Mouse (Mus musculus) midbrain, embryonic 14.5 days (tissue): ENCODE results near the gene Jdp2. TPM values are rescaled to one million over a fixed set of nuclear protein-coding genes. Genes with fewer than 3 reads are reported as not detected.

Experiments used
- ATAC-seq: fragments of 200-750 bp; cut with Nextera tagmentation; 2 replicates; pipeline ENCODE4 v1.8.0; 2017; ENCODE audit warnings: moderate number of reproducible peaks, moderate library complexity; ENCODE audit not compliant: low FRiP score, low TSS enrichment
- DNase-seq: peaks from one replicate; pipeline ENCODE4 v3.0.0-alpha.2; 2015
- H3K27ac ChIP-seq: fragments of 300-500 bp; sonication (generic); replicated peaks from 2 replicates; pipeline ENCODE4 v1.5.1; 2014; ENCODE audit warnings: mild to moderate bottlenecking, low read depth, low read length, moderate library complexity
- H3K27me3 ChIP-seq: fragments of 300-500 bp; sonication (generic); 2 replicates; pipeline ENCODE4 v1.6.1; 2014; ENCODE audit warnings: low read length, control low read depth, mixed read lengths; ENCODE audit not compliant: control insufficient read depth, insufficient read depth
- H3K36me3 ChIP-seq: fragments of 300-500 bp; sonication (generic); 2 replicates; pipeline ENCODE4 v1.6.1; 2014; ENCODE audit warnings: low read length, control low read depth; ENCODE audit not compliant: control insufficient read depth, insufficient read depth
- H3K4me1 ChIP-seq: fragments of 300-500 bp; sonication (generic); 2 replicates; pipeline ENCODE4 v1.6.1; 2014; ENCODE audit warnings: mild to moderate bottlenecking, antibody characterized with exemption, low read length, control low read depth; ENCODE audit not compliant: control insufficient read depth, insufficient read depth
- H3K4me2 ChIP-seq: fragments of 300-500 bp; sonication (generic); 2 replicates; pipeline ENCODE4 v1.6.1; 2014; ENCODE audit warnings: mild to moderate bottlenecking, low read length, moderate library complexity
- H3K4me3 ChIP-seq: fragments of 300-500 bp; sonication (generic); replicated peaks from 2 replicates; pipeline ENCODE4 v1.5.1; 2014; ENCODE audit warnings: low read depth, low read length
- H3K9ac ChIP-seq: fragments of 300-500 bp; sonication (generic); replicated peaks from 2 replicates; pipeline ENCODE4 v1.6.1; 2014; ENCODE audit warnings: mild to moderate bottlenecking, low read length, moderate library complexity
- H3K9me3 ChIP-seq: fragments of 300-500 bp; sonication (generic); 2 replicates; pipeline ENCODE4 v1.6.1; 2016; ENCODE audit warnings: low read length, control low read depth, mixed read lengths; ENCODE audit not compliant: control insufficient read depth
- whole genome bisulfite sequencing: fragments of 180-500 bp; shearing (Covaris S2); extraction: QIAGEN DNeasy Blood & Tissue Kit; methylation state at CpG from one replicate; pipeline ENCODE4 v1.1.7; 2014; 5-methylcytosine and 5-hydroxymethylcytosine counted together
- polyA plus RNA-seq: library from polyadenylated mRNA; unstranded; fragments of >200 nt; fragmentation: Nextera tagmentation; extraction: Ambion mirVana; gene quantifications from 2 replicates; pipeline ENCODE4 v1.2.1, GENCODE M21; 2014

The Jdp2 gene
- polyA plus RNA-seq, 1 experiment from 2014 or later = 0.68 TPM

DNA sequence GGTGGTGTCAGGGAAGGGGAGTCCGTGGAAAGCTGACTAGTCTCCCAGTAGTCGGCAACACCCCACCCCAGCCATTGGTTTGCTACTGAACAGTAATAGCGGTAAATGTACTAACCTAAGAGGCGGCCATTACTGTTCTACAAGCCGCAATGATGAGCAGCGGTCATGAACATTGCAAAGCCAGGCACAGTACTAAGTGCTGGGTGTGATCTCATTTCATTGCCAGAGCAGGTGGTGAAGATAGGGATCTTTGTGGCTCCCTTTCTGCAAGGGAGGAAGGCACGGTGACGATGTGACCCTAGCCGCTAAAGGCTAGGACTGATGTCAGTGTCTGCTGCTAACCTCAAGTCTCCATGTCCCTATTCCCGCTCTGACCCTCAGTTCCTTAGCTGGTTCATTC is 33.5 kb downstream of the Jdp2 start:
- no peak overlapping the region for H3K4me2 ChIP-seq
- peaks cover 5% of the 10 kb centered on the region; the same call in 1 of the 2 replicates for H3K36me3 ChIP-seq
- H3K4me1 ChIP-seq = no peaks in the 10 kb centered on the region
- ATAC-seq (no peak), DNase-seq (no peak)
- no peaks in the 10 kb centered on the region for H3K9me3 ChIP-seq
- H3K9ac ChIP-seq = no peak overlapping the region
- WGBS = 95% methylated on average over 10 of the region's 10 CpGs
- H3K27ac ChIP-seq = no peak overlapping the region
- H3K27me3 ChIP-seq = no peaks in the 10 kb centered on the region
- H3K4me3 ChIP-seq = no peak overlapping the region

DNA sequence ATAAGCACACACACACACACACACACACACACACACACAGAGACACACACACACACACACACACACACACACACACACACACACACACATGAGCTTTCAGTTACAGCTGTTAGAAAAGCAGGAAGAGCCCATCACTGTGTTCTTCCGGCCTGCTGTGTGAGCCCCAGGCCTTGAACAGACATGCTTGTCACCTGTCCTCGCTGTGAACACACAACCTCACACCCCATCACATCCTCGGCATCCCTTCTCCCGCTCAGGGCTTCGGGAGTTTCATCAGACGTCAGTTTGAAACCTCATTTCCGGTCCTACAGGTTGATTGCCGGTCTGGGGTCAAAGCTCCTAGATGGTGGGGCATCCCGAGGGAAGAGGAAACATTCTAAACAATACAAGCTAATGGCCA is 39.1 kb downstream of the Jdp2 start:
- 86% methylated on average over 9 of the region's 9 CpGs for WGBS
- no peak overlapping the region for H3K4me2 ChIP-seq
- no peak overlapping the region for H3K4me3 ChIP-seq
- no peaks in the 10 kb centered on the region for H3K27me3 ChIP-seq
- H3K36me3 ChIP-seq = peaks cover 10% of the 10 kb centered on the region
- H3K9ac ChIP-seq = no peak overlapping the region
- H3K4me1 ChIP-seq = no peaks in the 10 kb centered on the region
- DNase-seq (no peak), ATAC-seq (no peak)
- H3K27ac ChIP-seq = no peak overlapping the region
- no peaks in the 10 kb centered on the region for H3K9me3 ChIP-seq

DNA sequence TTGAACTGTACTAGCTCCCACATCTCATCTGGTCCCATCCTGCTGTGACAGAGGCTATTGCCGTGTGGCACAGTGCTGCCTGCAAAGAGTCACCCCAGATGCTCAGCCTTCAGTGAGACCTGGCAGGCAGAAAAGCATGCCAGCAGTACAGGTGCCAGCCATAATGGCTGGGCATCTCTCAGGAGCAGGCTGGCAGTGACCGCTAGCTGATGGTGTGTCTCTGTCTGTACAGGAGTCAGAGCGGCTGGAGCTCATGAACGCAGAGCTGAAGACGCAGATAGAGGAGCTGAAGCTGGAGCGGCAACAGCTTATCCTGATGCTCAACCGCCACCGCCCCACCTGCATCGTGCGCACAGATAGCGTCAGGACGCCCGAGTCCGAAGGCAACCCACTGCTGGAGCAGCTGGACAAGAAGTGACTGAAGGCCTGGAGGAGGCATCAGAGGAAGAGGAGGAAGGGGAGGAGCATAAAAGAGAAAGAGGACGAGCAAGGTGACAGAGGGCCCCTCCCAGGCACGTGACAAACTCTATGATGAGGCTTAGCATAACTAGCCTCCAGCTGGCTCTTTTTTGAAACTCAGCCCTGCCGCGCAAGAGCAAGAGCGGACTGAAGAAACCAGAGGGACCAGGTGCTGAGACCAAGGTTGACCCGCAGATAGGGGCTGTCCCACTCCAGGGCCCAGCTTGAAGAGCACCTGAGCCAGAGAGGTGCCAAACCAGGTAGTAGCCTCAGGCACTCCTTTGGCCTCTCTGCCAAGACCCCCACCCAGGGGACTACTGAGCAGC is 39.9 kb downstream of the Jdp2 start:
- Histone ChIP-seq H3K4me2 (no peak overlapping the region), H3K27ac (no peak overlapping the region), H3K4me1 (no peaks in the 10 kb centered on the region), H3K9me3 (no peaks in the 10 kb centered on the region), H3K9ac (no peak overlapping the region), H3K36me3 (peaks cover 10% of the 10 kb centered on the region), H3K4me3 (no peak overlapping the region), H3K27me3 (no peaks in the 10 kb centered on the region)
- ATAC-seq (0 out of 2 replicates have a peak, but pooled peaks have one; percentile 14), DNase-seq (no peak)
- WGBS = 70% methylated on average over 20 of the region's 20 CpGs

DNA sequence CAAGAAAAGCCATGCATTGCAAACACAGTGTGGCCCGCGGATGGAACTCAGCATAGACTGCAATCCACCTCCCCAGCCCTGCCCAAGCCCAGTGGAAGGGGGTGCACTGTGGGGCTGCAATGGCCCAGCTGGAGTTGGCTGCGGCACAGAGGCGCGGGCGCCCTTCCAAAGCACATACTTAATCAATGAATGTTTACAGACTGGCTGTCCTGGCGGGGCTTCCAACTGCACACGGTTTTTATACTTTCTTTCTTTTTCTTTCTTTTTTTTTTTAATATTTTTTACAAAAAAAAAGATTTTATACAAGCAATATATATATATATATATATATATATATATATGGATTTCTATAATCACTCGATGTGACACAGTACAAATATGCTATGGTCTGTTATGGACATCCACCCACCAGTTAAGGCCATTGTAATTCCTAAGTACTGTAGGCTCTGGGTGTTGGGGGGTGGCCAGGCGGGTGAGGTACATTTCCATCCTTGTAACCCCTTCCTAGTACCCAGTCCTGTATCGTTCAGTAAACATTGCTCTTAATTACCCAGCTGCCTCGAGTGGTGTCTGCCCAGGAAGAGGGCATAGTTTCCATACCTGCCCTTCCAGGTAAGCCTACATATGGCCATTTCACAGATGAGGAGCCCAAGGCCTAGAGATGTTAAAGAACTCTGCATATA is 40.6 kb downstream of the Jdp2 start:
- DNase-seq (peak; percentile 55), ATAC-seq (0 out of 2 replicates have a peak, but pooled peaks have one; percentile 20)
- Histone ChIP-seq H3K9ac (no peak overlapping the region), H3K4me3 (no peak overlapping the region), H3K27ac (no peak overlapping the region), H3K9me3 (no peaks in the 10 kb centered on the region), H3K4me1 (no peaks in the 10 kb centered on the region), H3K4me2 (no peak overlapping the region), H3K36me3 (peaks cover 10% of the 10 kb centered on the region), H3K27me3 (no peaks in the 10 kb centered on the region)
- 80% methylated on average over 12 of the region's 12 CpGs for WGBS

DNA sequence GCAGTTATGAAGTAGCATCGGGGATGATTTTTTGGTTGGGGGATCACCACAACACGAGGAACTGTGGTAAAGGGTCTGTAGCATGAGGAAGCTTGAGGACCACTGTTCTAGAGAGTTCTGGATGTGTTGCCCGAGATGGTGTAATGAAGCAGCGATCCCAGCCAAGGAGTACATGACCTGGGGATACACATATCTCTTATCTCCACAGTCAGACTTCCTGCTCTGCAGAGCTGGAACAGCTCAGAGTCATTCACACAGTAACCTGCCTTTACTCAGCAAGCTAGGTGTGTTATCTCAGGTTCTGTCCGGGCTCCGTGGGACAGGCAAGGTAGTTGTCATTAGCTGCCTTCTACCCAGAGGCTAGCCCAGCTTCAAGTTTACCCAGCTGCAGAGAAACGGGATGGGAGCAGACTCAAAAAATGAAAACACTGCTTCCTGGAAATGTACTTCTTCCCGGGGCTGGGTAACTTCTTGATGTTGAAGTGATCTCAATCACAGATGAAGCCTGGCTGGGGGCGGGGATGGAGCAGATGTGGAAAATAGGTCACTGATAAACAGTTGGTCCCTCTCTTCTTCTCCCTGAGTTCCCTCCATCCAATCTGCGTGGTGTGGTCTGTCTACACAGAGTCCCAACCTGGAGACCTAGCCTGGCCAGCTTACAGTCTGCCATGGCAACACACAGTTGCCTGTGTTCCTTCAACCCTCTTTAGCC is 42.2 kb downstream of the Jdp2 start:
- 86% methylated on average over 10 of the region's 10 CpGs for WGBS
- H3K4me3 ChIP-seq = no peak overlapping the region
- no peak overlapping the region for H3K9ac ChIP-seq
- no peak overlapping the region for H3K27ac ChIP-seq
- ATAC-seq (no peak), DNase-seq (no peak)
- H3K4me1 ChIP-seq = no peaks in the 10 kb centered on the region
- H3K27me3 ChIP-seq = no peaks in the 10 kb centered on the region
- H3K9me3 ChIP-seq = no peaks in the 10 kb centered on the region
- H3K4me2 ChIP-seq = no peak overlapping the region
- peaks cover 10% of the 10 kb centered on the region for H3K36me3 ChIP-seq

DNA sequence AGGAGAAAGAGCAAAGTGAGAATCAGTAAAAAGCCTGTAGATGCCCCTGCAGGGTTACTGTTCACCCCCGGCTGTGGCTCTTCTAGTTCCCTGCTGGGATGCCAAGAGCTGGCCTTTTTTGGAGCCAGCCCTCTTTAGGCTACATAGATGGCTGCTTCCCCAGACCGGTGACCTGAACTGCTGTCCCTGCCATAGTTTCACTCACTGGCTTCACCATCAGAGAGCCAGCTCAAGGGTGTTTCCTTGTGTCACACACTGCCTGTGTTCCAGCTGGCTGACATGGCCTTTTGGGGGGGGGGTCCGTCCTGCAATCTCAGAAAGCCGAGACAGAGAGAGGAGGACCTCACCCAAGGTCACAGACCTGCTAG is 42.7 kb downstream of the Jdp2 start:
- H3K4me3 ChIP-seq = no peak overlapping the region
- H3K36me3 ChIP-seq = peaks cover 10% of the 10 kb centered on the region
- no peak overlapping the region for H3K4me2 ChIP-seq
- no peak overlapping the region for H3K27ac ChIP-seq
- no peak for DNase-seq
- 61% methylated on average over 4 of the region's 4 CpGs for WGBS
- H3K4me1 ChIP-seq = no peaks in the 10 kb centered on the region
- no peak for ATAC-seq
- no peaks in the 10 kb centered on the region for H3K9me3 ChIP-seq
- H3K27me3 ChIP-seq = no peaks in the 10 kb centered on the region
- H3K9ac ChIP-seq = no peak overlapping the region

DNA sequence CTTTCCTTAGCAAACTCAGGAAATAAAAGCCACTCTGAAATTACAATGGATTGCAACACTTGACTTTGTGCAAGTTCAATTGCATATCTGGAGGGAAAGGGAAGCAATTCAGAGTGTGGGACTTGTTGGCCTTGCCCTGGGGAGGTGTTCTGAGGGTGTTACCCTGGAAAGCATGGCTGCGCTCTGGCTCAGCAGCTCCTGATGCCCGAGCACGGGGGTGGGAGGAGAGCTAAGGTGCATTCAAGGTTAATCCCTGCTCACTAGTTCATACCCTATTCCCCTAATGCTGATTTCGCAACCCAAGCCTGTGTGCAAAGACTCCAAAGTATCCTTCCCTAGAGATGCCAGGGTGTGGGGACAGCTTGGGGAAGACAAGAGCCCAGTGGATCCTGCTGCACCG is 44.9 kb downstream of the Jdp2 start:
- H3K27ac ChIP-seq = no peak overlapping the region
- no peaks in the 10 kb centered on the region for H3K9me3 ChIP-seq
- DNase-seq (no peak), ATAC-seq (no peak)
- H3K36me3 ChIP-seq = peaks cover 9% of the 10 kb centered on the region
- H3K4me1 ChIP-seq = no peaks in the 10 kb centered on the region
- H3K9ac ChIP-seq = no peak overlapping the region
- H3K27me3 ChIP-seq = no peaks in the 10 kb centered on the region
- no peak overlapping the region for H3K4me2 ChIP-seq
- H3K4me3 ChIP-seq = no peak overlapping the region
- 82% methylated on average over 5 of the region's 5 CpGs for WGBS

DNA sequence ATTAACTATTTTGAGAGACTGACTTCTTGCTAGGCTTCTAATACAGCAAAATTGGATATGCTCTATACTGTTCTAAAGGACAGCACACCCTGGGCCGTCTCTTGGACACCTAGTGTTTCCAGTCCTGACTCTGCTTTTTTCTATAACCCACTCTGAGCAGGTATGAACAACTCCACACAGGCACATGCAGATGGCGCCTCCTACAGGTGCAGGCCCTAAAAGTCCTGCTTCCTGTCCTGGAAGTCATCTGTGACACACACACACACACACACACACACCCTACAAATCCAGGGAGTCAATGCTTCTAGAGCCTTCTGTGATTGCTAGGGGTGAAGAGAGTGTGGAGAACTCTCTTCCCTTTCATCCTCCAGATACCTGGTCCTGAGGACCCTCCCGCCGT is 46.8 kb downstream of the Jdp2 start:
- H3K36me3 ChIP-seq = no peaks in the 10 kb centered on the region
- 90% methylated on average over 4 of the region's 4 CpGs for WGBS
- ATAC-seq = no peak
- no peak overlapping the region for H3K27ac ChIP-seq
- H3K4me3 ChIP-seq = no peak overlapping the region
- no peaks in the 10 kb centered on the region for H3K4me1 ChIP-seq
- H3K27me3 ChIP-seq = no peaks in the 10 kb centered on the region
- H3K4me2 ChIP-seq = no peak overlapping the region
- H3K9me3 ChIP-seq = no peaks in the 10 kb centered on the region
- H3K9ac ChIP-seq = no peak overlapping the region
- DNase-seq = no peak
